Mouse (Mus musculus) ovary, adult 18-20 months (tissue): ENCODE results near the gene Il9.

Experiments used
- DNase-seq: peaks from one replicate; pipeline ENCODE4 v3.0.0; 2022; ENCODE audit warnings: low spot score, mixed read lengths

The Il9 gene

GRCm38 (mm10) chr13:56471951-56472350, 10.1 kb downstream of the Il9 start:
- DNase-seq, result no peak

GRCm38 (mm10) chr13:56471211-56471610, 10.8 kb downstream of the Il9 start:
- DNase-seq, result no peak

DNA sequence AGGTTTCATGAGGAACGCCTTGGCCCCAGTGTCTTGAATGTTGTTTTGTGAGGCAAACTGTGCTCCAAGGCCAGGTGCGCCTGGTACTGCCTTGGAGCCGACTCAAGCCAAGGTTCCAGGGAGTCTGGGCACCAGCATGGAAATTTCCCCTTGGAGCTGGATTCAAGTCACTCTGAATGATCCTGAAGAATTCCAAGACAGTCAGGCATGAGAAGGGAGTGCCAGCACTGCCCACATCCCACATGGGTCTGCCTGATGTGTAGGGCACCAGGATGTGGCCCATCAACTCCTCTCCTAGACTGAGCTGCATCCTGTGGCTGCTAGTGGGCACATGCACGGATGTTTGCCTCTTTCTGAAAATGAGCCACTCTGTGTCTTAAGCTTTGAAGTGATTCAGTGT, 13.5 kb downstream of the Il9 start:
- DNase-seq, result no peak

GRCm38 (mm10) chr13:56467786-56468185, 14.3 kb downstream of the Il9 start:
- DNase-seq, result no peak

- DNase-seq, result no peak
Measured at GRCm38 (mm10) chr13:56463750-56464149, 18.3 kb downstream of the Il9 start.

- DNase-seq, result no peak
Measured at GRCm38 (mm10) chr13:56463261-56463660, 18.8 kb downstream of the Il9 start.

GRCm38 (mm10) chr13:56462791-56463190, 19.3 kb downstream of the Il9 start:
- no peak for DNase-seq

DNA sequence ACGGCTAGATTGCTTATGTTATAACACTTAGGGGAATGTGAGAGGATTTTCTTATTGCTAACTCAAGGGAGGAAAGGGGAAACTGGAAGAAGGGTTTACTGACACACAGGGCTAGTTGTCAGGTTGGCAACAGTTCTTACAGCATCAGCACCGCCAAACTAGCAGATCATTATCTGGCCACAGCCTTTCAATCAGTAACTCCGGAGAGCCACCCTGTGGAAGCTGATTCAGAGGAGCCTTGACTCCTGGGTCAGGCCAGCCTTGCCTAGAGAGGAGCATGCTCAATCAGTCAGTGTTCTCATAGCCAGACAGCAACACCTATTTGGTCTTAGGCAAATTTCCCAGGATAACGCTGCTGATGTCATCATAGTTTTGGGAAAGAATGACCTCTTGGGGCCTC, 20.6 kb downstream of the Il9 start:
- DNase-seq, result no peak

- DNase-seq, result no peak
Measured at GRCm38 (mm10) chr13:56458001-56458400, 24.0 kb downstream of the Il9 start.

DNA sequence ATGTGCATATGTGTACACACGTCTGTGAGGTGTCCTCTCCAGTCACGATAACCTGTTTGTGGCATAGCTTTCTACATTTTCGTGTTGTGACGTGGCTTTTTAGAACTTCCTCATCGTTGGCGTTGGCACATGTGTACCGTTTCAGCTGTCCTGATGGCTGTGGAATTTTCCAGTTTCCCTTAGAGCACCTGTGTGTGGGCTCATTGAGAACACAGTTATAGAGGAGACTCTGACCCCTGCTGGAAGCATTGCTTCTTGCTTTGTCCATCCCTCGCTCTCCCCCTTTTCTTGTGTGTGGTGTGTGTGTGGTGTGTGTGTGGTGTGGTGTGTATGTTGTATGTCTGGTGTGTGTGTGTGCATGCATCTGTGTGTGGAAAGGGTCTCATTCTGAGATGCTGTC, 32.0 kb downstream of the Il9 start:
- no peak for DNase-seq

DNA sequence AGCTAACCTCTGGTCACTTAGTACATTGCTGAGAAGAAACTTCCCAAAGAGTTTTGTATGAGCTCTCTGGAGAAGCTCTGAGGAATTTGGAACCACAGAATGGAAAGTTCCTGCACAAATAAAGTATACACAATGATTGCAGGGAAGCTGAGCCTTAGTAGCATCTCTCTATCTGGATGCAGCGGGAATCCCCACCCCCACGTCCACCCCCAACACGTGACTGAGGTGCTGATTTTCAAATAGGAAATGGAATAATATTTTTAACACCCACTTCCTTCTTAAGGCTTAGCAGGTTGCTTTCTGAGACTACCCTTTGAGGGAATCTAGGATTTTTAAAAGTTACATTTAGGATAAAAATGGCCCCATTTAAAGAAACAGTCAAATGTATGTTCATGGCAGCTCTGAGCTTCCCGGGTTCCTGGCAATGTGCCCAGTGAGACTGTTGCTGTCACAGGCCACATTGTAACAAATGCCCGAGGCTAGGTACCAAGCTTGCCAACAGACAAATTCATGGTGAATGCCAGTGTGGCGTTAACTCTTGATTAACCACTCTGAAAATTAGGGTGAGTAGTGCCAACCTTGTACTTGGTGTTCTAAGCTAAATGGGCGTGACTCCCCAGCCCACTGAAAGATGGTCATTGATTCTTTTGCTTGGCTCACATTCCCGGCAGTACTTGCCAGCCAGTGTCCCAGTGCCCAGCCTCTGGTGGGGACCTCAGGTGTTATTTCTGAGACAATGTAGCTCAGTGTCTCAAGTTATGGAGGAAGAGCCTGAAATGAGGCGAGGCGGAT, 32.6 kb downstream of the Il9 start:
- no peak for DNase-seq

DNA sequence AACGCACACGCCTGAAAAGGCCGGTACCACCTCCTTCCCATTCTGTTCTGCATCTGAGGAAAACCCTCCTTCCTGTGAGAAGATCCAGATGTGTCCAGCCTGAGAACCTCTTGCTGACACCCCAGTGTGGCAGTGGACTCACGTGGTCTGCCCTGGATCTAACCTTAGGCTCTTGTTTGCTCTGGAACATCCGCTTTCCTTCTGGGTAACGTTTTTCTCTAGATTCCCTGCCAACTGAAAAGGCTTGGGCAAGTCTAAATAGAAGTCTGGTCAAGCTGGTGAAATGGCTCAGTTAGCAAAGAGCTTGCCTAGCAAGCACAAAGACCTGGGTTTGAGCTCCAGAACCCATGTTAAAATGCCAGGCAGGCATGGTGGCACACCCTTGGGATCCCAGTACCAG, 37.0 kb downstream of the Il9 start:
- DNase-seq, result no peak

DNA sequence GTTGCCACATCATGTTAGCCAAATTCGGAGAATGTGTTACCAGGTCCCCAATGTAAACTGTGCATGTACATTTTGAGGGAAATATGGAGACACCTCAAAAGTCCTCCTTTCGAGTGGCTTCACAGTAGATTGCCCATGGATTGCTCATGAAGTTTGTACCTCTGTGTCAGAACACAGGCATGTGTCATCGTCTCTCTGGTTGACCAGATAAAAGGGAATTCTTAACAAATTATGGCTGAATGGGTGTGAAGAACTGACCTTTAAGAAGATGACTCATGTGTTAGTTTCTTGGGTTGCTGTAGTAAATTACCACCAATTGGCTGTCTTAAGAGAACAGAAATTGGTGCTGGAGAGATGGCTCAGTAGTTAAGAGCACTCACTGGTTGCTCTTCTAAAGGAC, 37.9 kb downstream of the Il9 start:
- DNase-seq, result no peak

- no peak for DNase-seq
Measured at GRCm38 (mm10) chr13:56443411-56443810, 38.6 kb downstream of the Il9 start.

DNA sequence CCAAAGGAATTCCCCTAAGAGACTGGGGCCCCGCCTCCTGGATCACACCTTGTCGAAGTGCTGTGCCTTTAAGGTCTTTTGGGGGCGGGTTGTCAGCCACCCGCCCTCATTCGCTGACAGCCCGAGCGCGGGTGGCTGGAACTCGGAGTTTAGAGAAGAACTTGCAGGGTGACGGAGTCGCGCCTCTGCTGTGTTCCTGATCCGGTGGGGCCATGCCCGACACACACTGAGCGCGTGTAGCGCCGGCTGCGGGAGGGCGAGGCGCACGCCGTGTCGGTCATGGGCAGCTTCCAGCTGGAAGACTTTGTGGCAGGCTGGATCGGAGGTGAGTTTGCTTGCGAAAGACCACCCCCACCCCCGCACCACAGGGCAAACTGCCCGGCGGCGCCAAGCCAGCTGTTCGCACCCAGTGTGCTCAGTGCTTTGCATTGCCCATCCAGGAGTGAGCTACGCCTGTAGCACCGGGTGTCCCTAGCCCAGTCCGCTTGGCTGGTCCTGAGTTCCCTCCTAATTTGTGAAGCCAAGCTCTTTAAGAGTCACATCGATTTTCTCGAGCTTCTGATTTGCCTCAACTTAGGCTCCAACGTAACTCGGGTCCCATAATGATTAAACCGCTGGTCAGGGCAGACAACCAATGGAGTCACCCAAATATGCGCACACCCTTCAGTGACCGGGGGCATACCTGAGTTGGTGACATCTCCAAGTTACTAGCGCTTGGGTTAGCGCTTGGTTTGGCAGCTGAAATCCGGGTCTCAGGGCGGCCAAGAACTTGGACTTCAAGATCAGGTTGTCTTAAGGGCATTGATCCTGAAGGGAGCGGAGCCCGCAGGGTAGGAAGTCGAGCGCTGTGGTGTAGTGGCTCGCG, 43.6 kb downstream of the Il9 start, which contains the start of gene Slc25a48:
Gene Slc25a48 (plus strand): TSS at position 145 of the 865 bp plus-strand sequence.
- no peak for DNase-seq

DNA sequence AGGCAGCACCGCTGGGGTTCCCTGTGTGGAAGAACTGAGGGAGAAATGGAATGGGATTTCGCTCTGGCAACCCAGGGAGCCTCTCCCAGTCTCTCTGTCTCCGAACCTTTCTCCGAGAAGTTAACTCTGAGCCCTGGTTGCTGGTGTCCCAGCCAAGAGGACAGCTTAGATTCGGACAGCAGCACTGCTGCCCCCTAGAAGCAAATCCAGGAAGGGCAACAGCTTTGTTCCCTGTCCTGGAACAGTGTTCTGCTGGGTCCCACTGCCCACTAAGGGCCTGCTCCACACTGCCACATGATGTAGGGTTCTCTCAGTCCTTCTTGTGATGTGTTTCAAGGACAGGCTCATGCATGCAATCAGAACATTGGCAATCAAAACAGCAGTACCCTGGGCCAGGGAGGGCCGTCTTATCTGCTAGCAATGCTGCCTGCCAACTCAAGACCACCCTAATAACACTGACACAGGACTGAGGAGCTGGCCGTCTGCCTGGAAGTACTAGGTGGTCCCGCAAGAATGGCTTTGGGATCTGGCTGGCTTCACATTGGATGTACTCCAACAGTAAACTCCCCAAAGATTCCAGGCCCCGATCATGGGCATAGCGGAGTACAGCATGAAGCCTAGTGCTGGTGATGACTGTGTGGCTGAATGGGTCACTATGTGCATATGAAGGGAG, 46.3 kb downstream of the Il9 start:
- no peak for DNase-seq

GRCm38 (mm10) chr13:56434311-56434751, 47.7 kb downstream of the Il9 start:
- DNase-seq, result no peak

- DNase-seq, result no peak
Measured at GRCm38 (mm10) chr13:56433466-56433865, 48.6 kb downstream of the Il9 start.

- DNase-seq, result no peak
Measured at GRCm38 (mm10) chr13:56432496-56432895, 49.5 kb downstream of the Il9 start.
